Mouse (Mus musculus) neural tube, embryonic 13.5 days (tissue): Measurements from ENCODE around the gene Ankrd36. TPM values are rescaled to one million over a fixed set of nuclear protein-coding genes. Genes with fewer than 3 reads are reported as not detected.
"Not testable (repeated sequence)": the region's sequence is repeated elsewhere in the genome, so short reads cannot be mapped to it uniquely, and the experiment has no call there.

ENCODE experiments used
- ATAC-seq: fragments of 200-750 bp; cut with Nextera tagmentation; 2 replicates; pipeline ENCODE4 v1.8.0; 2017; ENCODE audit warnings: low read depth, mild to moderate bottlenecking, moderate TSS enrichment, moderate library complexity
- H3K27ac ChIP-seq: fragments of 300-500 bp; sonication (generic); replicated peaks from 2 replicates; pipeline ENCODE4 v1.5.1; 2015; ENCODE audit warnings: moderate library complexity, mild to moderate bottlenecking, inconsistent platforms
- H3K27me3 ChIP-seq: fragments of 300-500 bp; sonication (generic); 2 replicates; pipeline ENCODE4 v1.6.1; 2015; ENCODE audit warnings: mild to moderate bottlenecking, inconsistent platforms
- H3K36me3 ChIP-seq: fragments of 300-500 bp; sonication (generic); 2 replicates; pipeline ENCODE4 v1.6.1; 2015; ENCODE audit warnings: mild to moderate bottlenecking, inconsistent platforms
- H3K4me1 ChIP-seq: fragments of 300-500 bp; sonication (generic); replicated peaks from 2 replicates; pipeline ENCODE4 v1.6.1; 2015; ENCODE audit warnings: inconsistent platforms
- H3K4me2 ChIP-seq: fragments of 300-500 bp; sonication (generic); 2 replicates; pipeline ENCODE4 v1.6.1; 2015; ENCODE audit warnings: inconsistent platforms, mild to moderate bottlenecking, moderate library complexity
- H3K4me3 ChIP-seq: fragments of 300-500 bp; sonication (generic); 2 replicates; pipeline ENCODE4 v1.5.1; 2015; ENCODE audit warnings: mild to moderate bottlenecking, inconsistent platforms
- H3K9ac ChIP-seq: fragments of 300-500 bp; sonication (generic); 2 replicates; pipeline ENCODE4 v1.6.1; 2015; ENCODE audit warnings: moderate library complexity, mild to moderate bottlenecking, inconsistent platforms
- H3K9me3 ChIP-seq: fragments of 300-500 bp; sonication (generic); 2 replicates; pipeline ENCODE4 v1.6.1; 2016; ENCODE audit warnings: inconsistent platforms
- WGBS: fragments of 180-500 bp; shearing (Covaris S2); methylation state at CpG from one replicate; pipeline ENCODE4 v1.1.7; 2015; 5-methylcytosine and 5-hydroxymethylcytosine counted together
- polyA plus RNA-seq: library from polyadenylated mRNA; unstranded; fragments of >200 nt; fragmentation: Nextera tagmentation; extraction: Ambion mirVana; gene quantifications from 2 replicates; pipeline ENCODE4 v1.2.1, GENCODE M21; 2015

The Ankrd36 gene
- polyA plus RNA-seq, 1 experiment from 2014 or later = not detected

DNA sequence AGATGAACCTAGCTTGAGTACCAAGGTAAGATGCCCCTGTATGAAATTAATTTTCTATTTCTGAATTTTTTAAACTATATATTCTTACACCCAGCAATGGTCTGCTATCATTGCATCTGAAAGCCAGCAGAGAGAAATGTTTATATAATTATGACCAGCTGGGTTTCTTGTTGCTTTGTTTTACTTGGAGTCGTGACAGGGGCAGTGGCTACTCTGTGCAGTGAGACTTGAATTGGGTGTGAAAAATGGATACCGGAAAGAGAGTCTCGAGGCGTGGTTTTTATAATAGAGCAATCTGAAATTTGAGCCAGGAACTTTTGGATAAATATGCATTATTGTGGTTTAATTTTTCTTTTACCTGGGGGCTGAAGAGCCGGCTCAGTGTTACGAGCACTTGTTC lies 27.3 kb downstream of the Ankrd36 start:
- H3K4me1 ChIP-seq = no peaks in the 10 kb centered on the region
- no peak overlapping the region for H3K4me3 ChIP-seq
- no peaks in the 10 kb centered on the region for H3K9me3 ChIP-seq
- 84% methylated on average over 6 of the region's 6 CpGs for WGBS
- H3K27ac ChIP-seq = no peak overlapping the region
- H3K4me2 ChIP-seq = no peak overlapping the region
- H3K9ac ChIP-seq = no peak overlapping the region
- no peaks in the 10 kb centered on the region for H3K27me3 ChIP-seq
- no peaks in the 10 kb centered on the region for H3K36me3 ChIP-seq
- no peak for ATAC-seq

DNA sequence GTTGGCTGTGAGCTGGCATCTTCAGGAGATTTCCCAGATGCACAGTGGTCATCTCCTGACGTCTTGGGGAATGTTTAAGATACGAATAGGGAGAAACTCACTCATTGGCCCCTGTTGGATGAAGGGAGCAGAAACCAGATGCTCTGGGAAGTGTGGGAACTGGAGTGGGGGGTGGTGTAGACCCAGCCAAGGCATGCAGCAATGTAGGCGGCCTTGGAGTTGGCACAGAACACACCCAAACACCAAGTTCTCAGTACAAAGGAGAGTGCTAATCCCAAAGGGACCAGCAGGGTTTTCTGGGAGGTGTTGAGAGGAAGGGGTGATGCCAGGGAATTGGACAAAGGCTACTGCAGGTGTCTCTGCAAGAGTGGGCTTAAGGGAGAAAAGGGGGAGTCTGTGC lies 35.9 kb downstream of the Ankrd36 start:
- 80% methylated on average over 3 of the region's 3 CpGs for WGBS
- no peak for ATAC-seq
- Histone ChIP-seq H3K27me3 (no peaks in the 10 kb centered on the region), H3K27ac (no peak overlapping the region), H3K4me2 (no peak overlapping the region), H3K4me1 (no peaks in the 10 kb centered on the region), H3K36me3 (no peaks in the 10 kb centered on the region), H3K9ac (no peak overlapping the region), H3K9me3 (no peaks in the 10 kb centered on the region), H3K4me3 (no peak overlapping the region)

DNA sequence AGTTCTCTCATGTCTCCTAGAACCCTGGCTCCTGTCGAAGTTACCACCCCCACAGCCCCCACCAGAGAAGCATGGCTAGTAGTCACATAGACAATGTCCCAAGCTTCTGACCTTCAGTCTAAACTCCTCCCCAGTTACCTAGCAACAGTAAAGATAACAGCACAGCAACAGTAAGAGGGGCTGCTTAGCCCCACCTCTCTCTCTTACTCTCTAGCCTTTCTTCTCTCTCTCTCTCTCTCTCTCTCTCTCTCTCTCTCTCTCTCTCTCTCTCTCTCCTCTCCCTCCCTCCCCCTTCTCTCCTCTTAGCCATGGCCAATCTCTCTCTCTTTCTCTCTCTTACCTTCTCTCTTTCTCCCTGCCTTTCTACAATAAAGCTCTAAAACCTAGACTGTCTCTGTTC lies 42.4 kb downstream of the Ankrd36 start:
- not testable (repeated sequence) for ATAC-seq, H3K27ac ChIP-seq, H3K9me3 ChIP-seq, H3K9ac ChIP-seq, H3K4me2 ChIP-seq, H3K4me1 ChIP-seq, H3K4me3 ChIP-seq, H3K27me3 ChIP-seq, H3K36me3 ChIP-seq
- 59% methylated on average over 1 of the region's 1 CpGs for WGBS

DNA sequence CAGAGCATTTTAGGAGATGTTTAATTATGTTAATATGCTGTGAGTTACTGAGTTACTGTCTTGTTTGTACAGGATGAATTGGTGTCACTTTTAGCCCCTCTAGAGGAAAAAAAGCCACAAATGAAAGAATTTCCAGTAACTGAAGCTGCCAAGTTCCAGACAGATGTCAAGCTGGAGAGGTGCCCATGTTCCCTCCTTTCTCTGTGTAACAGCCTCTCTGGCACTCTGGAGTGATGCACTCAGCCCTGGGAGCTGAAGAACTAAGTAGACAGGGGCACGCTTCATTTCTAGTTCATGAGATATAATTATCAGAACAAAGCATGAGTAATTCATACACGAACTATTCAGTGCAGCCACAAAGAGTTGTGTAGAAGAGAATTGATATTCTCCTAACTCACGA lies 45.0 kb downstream of the Ankrd36 start:
- Histone ChIP-seq H3K9me3 (peaks cover 5% of the 10 kb centered on the region; the same call in 1 of the 2 replicates), H3K4me3 (no peak overlapping the region), H3K27me3 (no peaks in the 10 kb centered on the region), H3K4me2 (no peak overlapping the region), H3K9ac (no peak overlapping the region), H3K36me3 (no peaks in the 10 kb centered on the region), H3K4me1 (0 out of 2 replicates have a peak, but pooled peaks cover 4% of the 10 kb centered on the region), H3K27ac (no peak overlapping the region)
- 78% methylated on average over 3 of the region's 3 CpGs for WGBS
- no peak for ATAC-seq

DNA sequence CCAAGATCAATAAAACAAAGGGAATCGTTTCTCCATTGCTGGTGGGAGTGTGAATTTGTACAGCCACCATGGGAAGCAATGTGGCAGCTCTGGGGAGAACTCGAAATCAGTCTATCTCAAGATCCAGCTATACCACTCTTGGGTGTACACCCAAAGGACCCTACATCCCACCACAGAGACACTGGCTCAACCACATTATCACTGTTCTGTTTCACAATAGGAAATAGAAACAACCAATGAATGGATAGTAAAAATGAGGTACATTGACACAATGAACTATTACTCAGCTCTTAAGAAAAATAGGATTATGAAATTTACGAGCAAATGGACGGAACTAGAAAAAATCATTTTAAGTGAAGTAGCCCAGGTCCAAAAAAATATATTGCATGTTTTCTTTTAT lies 55.6 kb downstream of the Ankrd36 start:
- Histone ChIP-seq H3K27ac (no peak overlapping the region), H3K9ac (no peak overlapping the region), H3K4me1 (no peaks in the 10 kb centered on the region), H3K9me3 (no peaks in the 10 kb centered on the region), H3K4me2 (no peak overlapping the region), H3K27me3 (no peaks in the 10 kb centered on the region), H3K36me3 (no peaks in the 10 kb centered on the region), H3K4me3 (no peak overlapping the region)
- ATAC-seq = no peak
- WGBS = 88% methylated on average over 4 of the region's 4 CpGs

DNA sequence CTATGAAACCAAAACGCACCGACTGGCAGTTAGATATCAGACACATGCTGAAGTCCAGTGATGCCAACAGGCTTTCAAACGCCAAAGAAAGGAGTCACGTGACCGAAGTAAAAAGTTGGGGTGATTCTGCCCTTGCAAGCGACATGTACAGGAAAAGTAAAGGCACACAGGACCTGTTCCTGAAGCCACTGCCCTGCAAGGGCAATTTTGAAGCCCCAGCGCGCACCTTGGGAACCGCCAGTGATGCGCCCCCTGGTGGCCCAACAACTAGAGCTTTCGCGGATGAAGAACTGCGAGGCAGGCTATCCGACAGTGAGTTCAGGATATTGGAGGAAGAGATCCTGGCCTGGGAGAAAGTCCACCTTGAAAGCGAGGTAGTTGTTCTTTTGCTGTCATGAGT lies 59.5 kb downstream of the Ankrd36 start:
- no peaks in the 10 kb centered on the region for H3K9me3 ChIP-seq
- no peak overlapping the region for H3K4me2 ChIP-seq
- no peak overlapping the region for H3K9ac ChIP-seq
- no peaks in the 10 kb centered on the region for H3K4me1 ChIP-seq
- no peak for ATAC-seq
- no peaks in the 10 kb centered on the region for H3K36me3 ChIP-seq
- no peak overlapping the region for H3K4me3 ChIP-seq
- H3K27me3 ChIP-seq = no peaks in the 10 kb centered on the region
- no peak overlapping the region for H3K27ac ChIP-seq
- WGBS = 21% methylated on average over 15 of the region's 15 CpGs

DNA sequence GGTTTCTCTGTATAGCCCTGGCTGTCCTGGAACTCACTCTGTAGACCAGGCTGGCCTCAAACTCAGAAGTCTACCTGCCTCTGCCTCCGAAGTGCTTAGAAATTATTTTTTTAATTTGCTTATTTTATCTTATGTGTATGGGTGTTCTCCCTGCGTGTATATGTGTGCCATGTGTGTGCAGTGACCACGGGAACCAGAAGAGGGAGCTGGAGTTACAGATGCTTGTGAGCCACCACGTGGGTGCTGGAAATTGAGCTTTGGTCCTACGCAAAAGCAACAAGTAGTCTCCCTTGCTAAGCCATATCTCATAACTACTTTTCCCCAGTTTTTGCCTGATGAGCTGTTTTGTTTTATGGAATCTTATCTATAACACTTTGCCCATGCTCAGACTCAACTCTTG lies 73.6 kb downstream of the Ankrd36 start:
- whole genome bisulfite sequencing = 82% methylated on average over 5 of the region's 5 CpGs
- no peaks in the 10 kb centered on the region for H3K27me3 ChIP-seq
- H3K4me3 ChIP-seq = no peak overlapping the region
- no peaks in the 10 kb centered on the region for H3K4me1 ChIP-seq
- ATAC-seq = no peak
- no peak overlapping the region for H3K4me2 ChIP-seq
- no peak overlapping the region for H3K27ac ChIP-seq
- H3K9ac ChIP-seq = no peak overlapping the region
- H3K9me3 ChIP-seq = no peaks in the 10 kb centered on the region
- no peaks in the 10 kb centered on the region for H3K36me3 ChIP-seq

DNA sequence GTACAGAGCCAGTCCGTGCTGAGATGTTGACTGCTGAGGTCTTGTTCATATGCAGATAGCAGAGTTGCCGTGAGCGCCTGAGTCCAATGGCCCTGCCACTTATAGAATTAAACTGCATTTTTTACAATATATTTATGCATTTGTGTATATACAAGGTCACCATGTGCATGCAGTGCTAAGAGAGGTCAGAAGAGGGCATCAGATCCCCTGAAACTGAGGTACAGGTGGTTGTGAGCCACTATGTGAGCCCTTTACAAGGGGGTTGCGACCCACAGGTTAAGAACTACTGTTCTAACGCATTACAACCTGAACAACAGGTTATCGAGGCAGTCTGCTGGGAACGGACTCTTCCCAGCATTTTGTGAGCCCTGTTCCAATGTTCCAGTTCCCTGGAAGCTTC lies 80.8 kb downstream of the Ankrd36 start:
- H3K9ac ChIP-seq = no peak overlapping the region
- no peaks in the 10 kb centered on the region for H3K36me3 ChIP-seq
- ATAC-seq = no peak
- H3K4me3 ChIP-seq = no peak overlapping the region
- H3K27ac ChIP-seq = no peak overlapping the region
- WGBS = 68% methylated on average over 7 of the region's 7 CpGs
- no peak overlapping the region for H3K4me2 ChIP-seq
- H3K27me3 ChIP-seq = no peaks in the 10 kb centered on the region
- H3K9me3 ChIP-seq = no peaks in the 10 kb centered on the region
- no peaks in the 10 kb centered on the region for H3K4me1 ChIP-seq

DNA sequence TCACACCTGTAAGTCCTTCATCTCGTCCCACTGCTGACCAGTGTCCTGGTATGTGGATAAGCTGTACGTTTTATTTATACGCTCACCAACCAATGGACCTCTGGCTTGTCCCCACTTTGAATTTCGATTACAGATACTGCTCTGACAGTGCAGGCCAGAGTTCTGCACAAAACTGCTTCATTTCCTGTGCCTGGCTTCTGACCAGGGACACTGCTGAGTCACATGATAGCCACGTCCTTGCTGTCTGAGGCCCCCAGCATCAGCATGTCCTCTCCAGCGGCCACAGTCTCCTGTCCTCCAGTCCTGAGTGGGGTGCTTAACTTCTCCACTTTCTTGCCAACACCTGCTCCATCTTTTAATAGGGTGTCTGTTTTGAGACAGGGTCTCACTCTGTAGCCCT lies 113.1 kb downstream of the Ankrd36 start:
- no peak overlapping the region for H3K4me3 ChIP-seq
- no peak for ATAC-seq

DNA sequence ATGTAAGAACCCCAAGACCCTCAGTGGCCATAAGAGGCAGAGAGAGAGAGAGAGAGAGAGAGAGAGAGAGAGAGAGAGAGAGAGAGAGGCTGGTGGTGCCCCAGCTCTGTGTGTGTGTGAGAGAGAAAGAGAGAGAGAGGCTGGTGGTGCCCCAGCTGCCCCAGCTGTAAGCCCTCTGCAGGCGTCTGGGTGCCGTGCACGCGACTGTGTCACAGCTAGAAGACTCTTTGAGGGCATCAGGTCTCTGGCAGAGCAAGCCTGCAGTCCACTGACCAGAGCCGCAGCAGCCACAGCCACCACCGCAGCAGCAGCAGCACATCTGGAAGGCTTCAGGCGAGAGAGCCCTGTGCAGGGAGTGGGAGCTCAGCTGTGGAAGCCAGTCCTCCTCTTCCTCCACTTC lies 114.8 kb downstream of the Ankrd36 start:
- Histone ChIP-seq H3K9me3 (no peaks in the 10 kb centered on the region), H3K27ac (no peak overlapping the region), H3K36me3 (no peaks in the 10 kb centered on the region), H3K9ac (no peak overlapping the region), H3K4me3 (no peak overlapping the region), H3K4me2 (no peak overlapping the region), H3K4me1 (no peaks in the 10 kb centered on the region), H3K27me3 (no peaks in the 10 kb centered on the region)
- ATAC-seq = no peak
- 41% methylated on average over 7 of the region's 7 CpGs for whole genome bisulfite sequencing

More for the DNA sequence above, 113.1 kb downstream of the Ankrd36 start:
- Histone ChIP-seq H3K27ac (no peak overlapping the region), H3K9ac (no peak overlapping the region), H3K4me1 (no peaks in the 10 kb centered on the region), H3K27me3 (no peaks in the 10 kb centered on the region), H3K9me3 (no peaks in the 10 kb centered on the region), H3K36me3 (no peaks in the 10 kb centered on the region), H3K4me2 (no peak overlapping the region)
- WGBS = 69% methylated on average over 6 of the region's 6 CpGs

DNA sequence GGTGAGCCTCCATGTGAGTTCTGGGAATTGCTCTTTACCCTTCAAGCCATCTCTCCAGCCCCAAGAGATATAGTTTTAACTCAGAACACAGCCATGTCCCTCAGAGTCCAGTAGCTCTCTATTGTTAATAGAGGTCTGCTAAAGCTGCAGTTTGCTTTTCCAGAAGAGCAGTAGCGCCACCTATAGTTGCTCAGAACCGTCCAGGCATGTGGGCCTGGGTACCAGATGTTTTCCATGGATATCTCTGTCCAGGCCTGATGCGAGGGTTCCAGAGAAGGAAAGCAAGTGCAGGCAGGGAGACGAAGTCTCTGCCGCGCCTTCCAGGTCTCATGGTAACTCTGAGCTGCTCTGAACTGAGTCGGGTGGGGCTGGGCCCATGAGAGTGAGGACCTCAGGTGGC lies 122.3 kb downstream of the Ankrd36 start:
- no peaks in the 10 kb centered on the region for H3K27me3 ChIP-seq
- no peak overlapping the region for H3K9ac ChIP-seq
- H3K27ac ChIP-seq = no peak overlapping the region
- WGBS = 41% methylated on average over 7 of the region's 7 CpGs
- no peaks in the 10 kb centered on the region for H3K36me3 ChIP-seq
- H3K4me2 ChIP-seq = no peak overlapping the region
- H3K9me3 ChIP-seq = 0 out of 2 replicates have a peak, but pooled peaks cover 4% of the 10 kb centered on the region
- H3K4me3 ChIP-seq = no peak overlapping the region
- no peaks in the 10 kb centered on the region for H3K4me1 ChIP-seq
- ATAC-seq = no peak

DNA sequence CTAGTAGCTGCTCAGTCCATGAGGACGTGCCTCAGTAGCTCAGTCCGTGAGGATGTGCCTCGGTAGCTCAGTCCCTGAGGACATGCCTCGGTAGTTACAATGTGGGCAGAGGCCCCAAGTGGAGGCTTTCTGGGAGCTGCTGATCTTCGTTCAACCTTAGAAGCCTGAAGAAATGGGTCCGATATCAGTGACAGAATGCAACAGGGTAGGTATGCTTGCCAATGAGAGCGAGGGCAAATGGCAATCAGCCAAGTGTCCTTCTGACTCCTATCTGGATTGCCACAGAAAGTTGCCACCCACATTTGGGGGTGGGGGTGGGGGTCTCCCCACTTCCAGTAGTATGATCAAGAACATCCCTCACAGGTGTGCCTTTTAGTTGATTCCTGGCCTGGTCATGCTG lies 131.3 kb downstream of the Ankrd36 start:
- peaks cover 4% of the 10 kb centered on the region for H3K4me1 ChIP-seq
- no peak overlapping the region for H3K4me2 ChIP-seq
- no peaks in the 10 kb centered on the region for H3K27me3 ChIP-seq
- H3K36me3 ChIP-seq = peaks cover 24% of the 10 kb centered on the region
- H3K4me3 ChIP-seq = no peak overlapping the region
- H3K9me3 ChIP-seq = no peaks in the 10 kb centered on the region
- no peak for ATAC-seq
- no peak overlapping the region for H3K27ac ChIP-seq
- H3K9ac ChIP-seq = no peak overlapping the region
- 88% methylated on average over 7 of the region's 7 CpGs for WGBS

DNA sequence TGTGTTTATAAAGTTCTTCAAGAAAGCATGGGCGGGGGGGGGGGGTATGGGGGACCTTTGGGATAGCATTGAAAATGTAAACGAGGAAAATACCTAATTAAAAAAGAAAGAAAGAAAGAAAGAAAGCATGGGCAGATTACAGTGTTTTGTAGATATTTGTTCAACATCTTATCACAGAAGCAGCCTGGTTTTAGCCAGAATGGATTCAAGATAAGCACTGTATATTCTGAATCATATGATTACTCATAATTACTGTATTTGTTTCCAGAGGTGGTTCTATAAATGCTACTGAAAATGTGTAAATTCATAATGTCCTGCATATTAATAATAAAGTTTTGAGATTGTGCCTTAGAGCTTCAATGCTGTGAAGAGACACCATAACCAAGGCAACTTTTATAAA lies 131.8 kb downstream of the Ankrd36 start:
- 78% methylated on average over 2 of the region's 2 CpGs for WGBS
- peaks cover 24% of the 10 kb centered on the region for H3K36me3 ChIP-seq
- no peak for ATAC-seq
- no peak overlapping the region for H3K27ac ChIP-seq
- peaks cover 9% of the 10 kb centered on the region for H3K4me1 ChIP-seq
- H3K27me3 ChIP-seq = no peaks in the 10 kb centered on the region
- H3K9me3 ChIP-seq = no peaks in the 10 kb centered on the region
- H3K4me3 ChIP-seq = no peak overlapping the region
- H3K4me2 ChIP-seq = no peak overlapping the region
- no peak overlapping the region for H3K9ac ChIP-seq
